Mouse (Mus musculus) gastrocnemius, adult 2 months (tissue): ENCODE measurements around the gene 1700025G04Rik. TPM values are rescaled to one million over a fixed set of nuclear protein-coding genes. Genes with fewer than 3 reads are reported as not detected.
A peak's percentile ranks its signal among the peaks of the same experiment; 100 is the strongest.

ENCODE experiments used
- DNase-seq: peaks from one replicate; pipeline ENCODE4 v3.0.0; 2022
- H3K27ac ChIP-seq: fragments of 200-600 bp; 2 replicates; pipeline ENCODE4 v1.8.1; 2022; ENCODE audit warnings: mild to moderate bottlenecking
- H3K4me3 ChIP-seq: fragments of 200-600 bp; 2 replicates; pipeline ENCODE4 v1.8.1; 2022; ENCODE audit warnings: mild to moderate bottlenecking, moderate library complexity
- CTCF ChIP-seq: fragments of 200-600 bp; IDR thresholded peaks from 2 replicates; pipeline ENCODE4 v1.8.1; 2022; ENCODE audit warnings: antibody characterized with exemption, mild to moderate bottlenecking, moderate library complexity
- intact Hi-C: fragments of 180-260 bp; cut with DNase I; formaldehyde crosslinking; loops from one replicate; pipeline ENCODE4 v1.15.1; 2025
- long read RNA-seq, 2 experiments: library from polyadenylated mRNA; stranded (forward); transcript quantifications; one replicate each; pipeline ENCODE4 v2.0.0; 2021
- total RNA-seq, 2 experiments: library from RNA; stranded (reverse); gene quantifications; 2 replicates each; pipeline ENCODE4 v1.2.3; 2021

Gene 1700025G04Rik
- 10 to 100 TPM; 66.2 to 72.2 TPM for total RNA-seq
- long read RNA-seq, experiment 1, full-length matches to known transcripts: 38 of 48 reads
- long read RNA-seq, experiment 1, partial matches to known transcripts: 0 of 48 reads
- long read RNA-seq, experiment 1, other reads (novel, unspliced or antisense): 10 of 48 reads
- long read RNA-seq, experiment 2, full-length matches to known transcripts: 36 of 46 reads
- long read RNA-seq, experiment 2, partial matches to known transcripts: 2 of 46 reads
- long read RNA-seq, experiment 2, other reads (novel, unspliced or antisense): 8 of 46 reads

DNA sequence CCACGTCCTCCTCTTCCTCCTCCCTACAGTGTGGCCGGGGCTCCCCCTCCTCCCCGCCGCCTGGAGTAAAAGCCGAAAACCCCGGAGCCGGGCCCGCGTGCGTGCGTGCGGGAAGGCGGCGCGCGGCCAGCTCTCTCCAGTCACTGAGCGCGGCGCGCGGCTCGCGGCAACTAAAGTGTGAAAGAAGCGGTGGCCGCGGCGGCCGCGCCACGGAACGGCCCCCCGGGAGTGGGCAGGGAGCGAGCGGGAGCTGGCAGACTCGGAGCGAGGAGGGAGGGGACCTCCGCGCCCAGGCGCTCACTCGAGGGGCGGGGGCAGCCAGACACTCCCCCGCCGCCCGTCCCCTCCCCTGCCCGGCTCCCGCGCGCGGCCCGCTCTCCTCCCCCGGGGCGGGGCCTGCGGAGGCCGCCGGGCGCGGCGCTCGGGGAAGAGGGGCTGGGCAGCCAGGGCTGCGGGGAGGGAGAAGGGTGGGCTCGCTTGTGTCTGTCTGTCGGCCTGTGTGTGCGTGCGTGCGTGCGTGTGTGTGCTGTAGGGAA lies at the start of gene 1700025G04Rik:
Gene 1700025G04Rik, minus strand, starts transcription at position 108 of the 536 bp plus-strand sequence.
- no peak for TF ChIP-seq CTCF
- intact Hi-C loops: loop anchor here (5.0 kb wide), 2 partner anchors 77 to 132 kb away; no protein-coding TSS in a partner anchor
- DNase-seq: peak; percentile 95
- Histone ChIP-seq H3K4me3 (peak within 1 kb of the TSS; percentile 98), H3K27ac (peak within 1 kb of the TSS; percentile 97)

DNA sequence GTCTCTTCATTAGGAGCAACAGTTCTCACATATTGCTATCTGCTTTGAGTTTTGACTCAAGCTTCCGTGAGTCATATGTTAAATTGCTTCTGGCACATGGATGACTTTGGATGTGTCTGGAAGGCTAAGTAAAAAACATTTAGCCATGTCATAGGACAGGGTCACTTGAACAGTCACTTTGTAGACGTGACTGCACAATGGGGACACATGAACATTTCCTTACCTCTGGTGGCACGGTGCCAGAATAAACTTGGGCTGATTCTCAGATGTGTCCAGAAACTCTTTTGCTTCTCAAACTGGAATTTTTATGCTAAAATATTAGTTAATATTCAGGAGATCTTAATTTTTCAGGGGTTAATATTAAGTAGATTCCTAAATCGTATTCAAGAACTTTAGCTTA lies 49.6 kb upstream of the 1700025G04Rik start:
- no peak overlapping the region; the same call in 1 of the 2 replicates for H3K27ac ChIP-seq
- DNase-seq: peak; percentile 25
- intact Hi-C loops: loop anchor here (5.0 kb wide), 1 partner anchor 37 kb away; no protein-coding TSS in a partner anchor

DNA sequence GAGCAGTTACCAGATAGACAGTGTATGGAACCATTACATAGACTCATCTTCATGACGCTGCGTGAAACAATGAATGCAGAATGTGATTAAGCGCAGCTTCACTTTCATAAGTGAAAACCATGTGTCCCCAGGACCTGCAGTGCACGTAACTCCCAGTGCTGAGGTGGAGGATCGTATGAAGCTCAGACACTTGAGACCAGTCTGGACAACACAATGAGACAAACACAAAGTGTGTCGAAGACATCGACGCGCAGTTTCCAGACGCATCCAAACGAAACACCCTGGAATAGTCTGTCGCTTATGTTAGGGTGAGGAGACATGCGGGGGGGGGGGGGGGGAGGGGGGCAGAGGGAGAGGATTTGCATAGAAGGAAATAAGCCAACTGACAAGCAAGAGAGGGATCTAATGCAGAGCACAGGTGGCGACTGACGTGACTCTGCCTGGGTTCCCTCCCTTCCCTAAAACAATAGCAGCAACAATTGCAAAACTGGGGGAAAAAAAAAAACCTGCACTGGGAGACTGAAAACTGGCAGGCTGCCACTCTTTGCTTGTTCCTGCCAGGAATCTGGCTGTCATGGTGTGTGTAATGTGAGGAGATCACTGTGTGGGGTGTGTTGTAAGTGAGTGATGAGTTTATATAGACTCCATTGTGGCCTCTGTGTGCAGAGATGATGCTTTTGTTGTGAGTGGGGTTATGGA lies 40.3 kb upstream of the 1700025G04Rik start:
- Histone ChIP-seq H3K27ac (no peak overlapping the region), H3K4me3 (peak overlapping the region; percentile 51)
- peak; percentile 71 for DNase-seq
- intact Hi-C loops: no loop called here
- no peak for TF ChIP-seq CTCF

More for the DNA sequence above, 49.6 kb upstream of the 1700025G04Rik start:
- H3K4me3 ChIP-seq: no peak overlapping the region
- no peak for TF ChIP-seq CTCF

DNA sequence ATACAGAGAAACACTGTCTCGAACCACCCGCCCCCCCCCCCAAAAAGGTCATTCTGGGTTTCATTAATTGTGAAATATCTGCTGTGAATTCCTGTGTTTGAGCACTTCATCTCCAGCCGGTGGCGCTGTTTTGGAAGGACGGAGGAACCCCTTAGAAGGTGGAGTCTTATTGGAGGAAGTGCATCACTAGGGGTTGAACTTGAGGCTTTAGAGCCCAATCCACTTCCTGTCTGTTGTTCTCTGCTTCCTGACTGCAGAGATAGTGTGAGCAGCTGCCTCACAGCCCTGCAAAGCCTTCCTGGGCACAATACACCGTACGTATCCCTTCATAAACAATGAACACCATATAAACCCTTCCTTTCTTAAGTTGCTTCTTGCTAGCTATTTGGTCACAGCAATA lies 35.5 kb upstream of the 1700025G04Rik start:
- DNase-seq: no peak
- intact Hi-C loops: no loop called here
- no peak overlapping the region for H3K27ac ChIP-seq

DNA sequence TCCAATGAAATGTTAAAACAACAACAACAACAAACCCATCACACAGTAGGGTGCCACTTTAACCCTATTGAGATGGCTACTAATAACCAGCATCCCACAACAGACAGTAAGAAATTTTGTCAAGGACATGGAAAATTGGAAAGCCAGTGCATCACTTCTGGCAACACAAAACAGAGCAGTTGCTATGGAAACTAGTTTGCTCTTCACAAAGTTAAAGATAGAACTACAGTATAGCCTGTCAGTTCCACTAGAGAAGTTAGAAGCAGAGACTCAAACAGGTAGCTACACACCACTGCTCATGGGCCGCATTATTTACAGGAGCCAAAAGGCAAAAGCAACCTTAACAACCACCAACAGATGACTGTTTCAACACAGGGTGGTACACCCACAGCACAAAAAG lies 20.2 kb upstream of the 1700025G04Rik start:
- DNase-seq: no peak
- no peak for TF ChIP-seq CTCF
- Histone ChIP-seq H3K4me3 (no peak overlapping the region), H3K27ac (no peak overlapping the region)
- intact Hi-C loops: no loop called here

More for the DNA sequence above, 35.5 kb upstream of the 1700025G04Rik start:
- TF ChIP-seq CTCF: no peak
- no peak overlapping the region for H3K4me3 ChIP-seq

DNA sequence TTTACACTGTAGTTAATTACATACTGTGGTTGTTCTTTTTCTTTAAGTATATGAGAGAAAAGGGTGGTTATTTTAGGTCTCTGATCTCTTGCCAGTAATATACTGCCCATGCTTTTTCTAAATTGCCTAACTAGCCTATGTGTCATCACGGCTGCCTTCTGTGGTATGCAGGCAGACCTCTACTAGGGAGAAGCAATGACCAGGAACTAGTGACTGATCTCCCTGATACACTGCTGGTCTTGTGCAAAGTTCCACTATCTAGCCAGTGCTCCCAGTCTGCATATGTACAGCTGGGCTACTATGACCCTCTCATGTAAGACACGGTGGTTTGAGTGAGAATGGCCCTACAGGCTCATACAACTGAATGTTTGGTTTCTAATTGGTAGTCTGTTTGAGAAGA lies 16.2 kb upstream of the 1700025G04Rik start:
- TF ChIP-seq CTCF: no peak
- no peak for DNase-seq
- Histone ChIP-seq H3K4me3 (no peak overlapping the region), H3K27ac (no peak overlapping the region)
- intact Hi-C loops: no loop called here

DNA sequence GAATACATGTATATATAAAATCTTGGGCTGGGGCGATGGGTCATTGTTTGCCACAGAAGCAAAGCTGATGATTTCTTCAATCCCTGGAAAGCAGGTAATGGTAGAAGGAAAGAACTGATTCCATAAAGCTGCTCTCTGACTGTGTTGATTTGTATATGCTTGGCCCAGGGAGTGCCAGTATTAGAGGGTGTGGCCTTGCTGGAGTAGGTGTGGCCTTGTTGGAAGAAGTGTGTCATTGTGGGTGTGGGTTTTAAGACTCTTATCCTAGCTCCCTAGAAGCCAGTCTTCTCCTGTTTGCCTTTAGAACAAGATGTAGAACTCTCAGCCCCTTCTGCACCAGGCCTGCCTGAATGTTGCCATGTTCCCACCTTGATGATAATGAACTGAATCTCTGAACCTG lies 15.3 kb upstream of the 1700025G04Rik start:
- no peak overlapping the region for H3K27ac ChIP-seq
- H3K4me3 ChIP-seq: no peak overlapping the region
- no peak for DNase-seq
- TF ChIP-seq CTCF: no peak
- intact Hi-C loops: no loop called here

DNA sequence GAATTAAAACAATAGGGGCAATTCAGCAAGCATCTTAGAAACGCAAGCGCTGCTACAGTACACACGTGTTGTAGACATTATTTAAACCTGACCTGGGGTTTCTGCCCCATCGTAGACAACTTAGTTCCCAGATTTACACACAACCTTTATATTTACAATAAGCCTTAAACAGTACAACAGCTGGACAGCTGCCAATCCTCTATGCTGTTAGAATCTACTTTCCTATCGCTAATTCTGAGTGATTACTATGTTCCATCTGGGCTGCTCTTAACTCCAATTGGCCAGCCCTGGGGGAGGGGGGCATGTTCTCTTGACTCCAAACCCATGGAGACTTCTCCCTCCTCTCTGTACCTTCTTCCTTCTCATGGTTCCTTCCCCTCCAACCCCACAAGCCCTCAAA lies 11.8 kb upstream of the 1700025G04Rik start:
- intact Hi-C loops: loop anchor here (5.0 kb wide), 1 partner anchor 36 kb away; no protein-coding TSS in a partner anchor
- no peak for TF ChIP-seq CTCF
- DNase-seq: no peak

DNA sequence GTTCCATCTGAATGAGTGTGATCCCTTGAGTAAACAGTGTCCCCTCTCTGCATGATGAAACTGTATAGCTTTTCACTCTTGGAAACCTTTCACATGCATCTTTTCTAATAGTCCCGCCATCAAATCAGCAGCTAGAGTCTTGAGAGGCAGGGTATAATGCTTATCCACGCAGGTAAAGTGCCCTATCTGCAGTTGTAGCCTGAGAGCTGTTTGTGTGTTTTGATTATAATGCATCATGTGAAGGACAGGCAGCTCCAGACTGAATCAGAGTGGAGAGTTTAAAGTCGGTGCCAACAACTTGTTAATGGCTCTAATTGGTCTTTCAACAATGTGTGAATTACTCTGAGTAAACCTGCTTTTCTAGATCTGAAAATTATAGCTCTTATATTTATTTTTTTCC lies 6.1 kb upstream of the 1700025G04Rik start:
- DNase-seq: no peak
- Histone ChIP-seq H3K27ac (no peak overlapping the region), H3K4me3 (no peak overlapping the region)
- intact Hi-C loops: no loop called here
- TF ChIP-seq CTCF: no peak

More for the DNA sequence above, 11.8 kb upstream of the 1700025G04Rik start:
- Histone ChIP-seq H3K27ac (no peak overlapping the region), H3K4me3 (no peak overlapping the region)

DNA sequence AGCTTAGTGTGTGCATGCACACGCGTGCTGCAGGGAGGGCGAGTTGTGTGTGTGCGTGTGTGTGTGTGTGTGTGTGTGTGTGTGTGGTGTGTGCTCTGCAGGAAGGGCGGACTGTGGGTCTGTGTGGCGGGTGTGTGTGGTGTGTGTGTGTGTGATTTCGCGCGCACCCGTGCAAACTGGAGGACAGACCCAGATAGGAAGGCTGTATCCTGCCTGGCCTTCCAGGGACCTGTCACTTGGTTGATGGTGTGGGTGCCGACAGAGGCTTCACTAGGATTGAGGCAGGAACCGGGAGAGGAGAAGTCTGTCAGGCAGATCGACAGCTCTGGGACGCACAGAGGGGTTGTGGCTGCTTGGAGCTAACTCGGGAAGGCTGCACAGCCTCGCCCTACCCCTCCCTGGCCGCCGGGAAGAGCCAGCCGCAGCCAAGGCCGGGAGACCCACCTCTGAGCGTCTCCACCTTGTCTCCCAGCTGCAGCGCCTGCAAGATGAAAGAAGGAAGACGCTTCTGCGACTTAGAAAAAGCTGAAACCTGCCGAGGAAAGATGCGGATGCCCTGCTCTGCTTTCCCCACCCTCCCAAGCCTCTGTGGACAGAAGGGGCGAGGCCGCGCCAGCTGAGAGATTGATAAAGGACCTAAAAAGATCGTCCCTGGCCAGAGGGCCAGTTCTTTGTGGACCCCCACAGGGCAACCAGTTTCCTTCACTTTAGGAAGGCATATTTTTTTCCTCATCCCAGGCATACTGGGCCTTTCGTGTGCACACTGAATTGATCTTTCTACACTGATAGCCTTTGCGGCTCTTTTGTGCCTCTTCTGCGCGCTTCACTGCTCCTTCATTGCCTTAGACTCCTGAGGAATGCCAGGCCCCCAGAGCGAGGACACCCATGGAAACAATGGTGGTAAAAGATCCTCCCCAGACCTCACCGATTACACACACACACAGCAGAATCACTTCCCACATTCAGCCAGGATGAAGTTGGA lies 930 bp upstream of the 1700025G04Rik start:
- Histone ChIP-seq H3K4me3 (peak overlapping the region; percentile 98), H3K27ac (peak overlapping the region; percentile 97)
- no peak for TF ChIP-seq CTCF
- intact Hi-C loops: loop anchor here (5.0 kb wide), 2 partner anchors 76 to 131 kb away; no protein-coding TSS in a partner anchor
- DNase-seq: peak; percentile 67

DNA sequence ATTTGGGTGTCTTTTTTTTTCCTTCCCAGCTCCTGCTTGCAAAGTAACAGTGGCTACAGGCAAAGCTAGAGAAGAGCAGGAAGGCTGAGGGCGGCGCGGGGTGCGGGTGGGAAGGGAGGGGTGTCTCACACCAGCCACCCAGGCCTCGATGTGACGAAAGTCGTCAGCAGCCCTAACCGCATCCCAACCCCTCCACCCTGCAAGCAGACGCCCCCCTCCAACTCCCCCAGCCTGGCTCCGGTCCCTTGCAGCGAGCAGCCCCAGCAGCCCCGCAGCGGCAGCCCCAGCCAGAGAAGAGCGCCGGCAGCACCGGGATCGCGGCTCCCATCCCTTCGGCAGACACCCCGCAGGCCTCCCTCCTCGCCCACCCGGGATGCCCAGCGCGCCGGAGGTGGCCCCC lies 399 bp downstream of the 1700025G04Rik start:
- intact Hi-C loops: loop anchor here (5.0 kb wide), 3 partner anchors 102 to 267 kb away; no protein-coding TSS in a partner anchor
- Histone ChIP-seq H3K4me3 (peak overlapping the region; percentile 98), H3K27ac (peak overlapping the region; percentile 97)
- DNase-seq: peak; percentile 70
- no peak for TF ChIP-seq CTCF
